Mouse (Mus musculus): ENCODE measurements at regions not wholly inside any gene's neighbourhood (a gene's known extent, or its start where the extent isn't known, plus 50 kb on each side); places are given as distances from the start of the nearest gene placed in this dataset.
A peak's percentile ranks its signal among the peaks of the same experiment; 100 is the strongest.

GRCm38 (mm10) chr10:121150668-121151067 lies 116.9 kb downstream of the Wif1 start:
- DNase-seq (ENCODE audit: low spot score) = no peak

GRCm38 (mm10) chr10:121153625-121154024 lies 119.9 kb downstream of the Wif1 start:
- DNase-seq (ENCODE audit: low spot score) = no peak

- no peak for DNase-seq (ENCODE audit: low spot score)
These were observed 126.7 kb downstream of the Wif1 start for GRCm38 (mm10) chr10:121160499-121160898.

- DNase-seq (ENCODE audit: low spot score) = no peak
These were observed 127.4 kb downstream of the Wif1 start for GRCm38 (mm10) chr10:121161201-121161600.

GRCm38 (mm10) chr10:121174022-121174421 lies 140.3 kb downstream of the Wif1 start:
- DNase-seq (ENCODE audit: low spot score) = no peak

- no peak for DNase-seq (ENCODE audit: low spot score)
These were observed 155.4 kb downstream of the Wif1 start for GRCm38 (mm10) chr10:121189139-121189538.

- no peak for DNase-seq (ENCODE audit: low spot score)
These were observed 151.8 kb downstream of the Tbc1d30 start for GRCm38 (mm10) chr10:121199236-121199635.

- no peak for DNase-seq (ENCODE audit: low spot score)
These were observed 148.5 kb downstream of the Tbc1d30 start for GRCm38 (mm10) chr10:121202531-121202930.

GRCm38 (mm10) chr10:121205551-121205950 lies 145.5 kb downstream of the Tbc1d30 start:
- no peak for DNase-seq (ENCODE audit: low spot score)

- peak; percentile 18 for DNase-seq (ENCODE audit: low spot score)
These were observed 144.9 kb downstream of the Tbc1d30 start for GRCm38 (mm10) chr10:121206002-121206742.

GRCm38 (mm10) chr10:121206743-121207039 lies 144.4 kb downstream of the Tbc1d30 start:
- no peak for DNase-seq (ENCODE audit: low spot score)
